Mouse (Mus musculus): Measurements from ENCODE around the gene Klhdc7b.
"Not testable (repeated sequence)": the region's sequence is repeated elsewhere in the genome, so short reads cannot be mapped to it uniquely, and the experiment has no call there.

Gene Klhdc7b

DNA sequence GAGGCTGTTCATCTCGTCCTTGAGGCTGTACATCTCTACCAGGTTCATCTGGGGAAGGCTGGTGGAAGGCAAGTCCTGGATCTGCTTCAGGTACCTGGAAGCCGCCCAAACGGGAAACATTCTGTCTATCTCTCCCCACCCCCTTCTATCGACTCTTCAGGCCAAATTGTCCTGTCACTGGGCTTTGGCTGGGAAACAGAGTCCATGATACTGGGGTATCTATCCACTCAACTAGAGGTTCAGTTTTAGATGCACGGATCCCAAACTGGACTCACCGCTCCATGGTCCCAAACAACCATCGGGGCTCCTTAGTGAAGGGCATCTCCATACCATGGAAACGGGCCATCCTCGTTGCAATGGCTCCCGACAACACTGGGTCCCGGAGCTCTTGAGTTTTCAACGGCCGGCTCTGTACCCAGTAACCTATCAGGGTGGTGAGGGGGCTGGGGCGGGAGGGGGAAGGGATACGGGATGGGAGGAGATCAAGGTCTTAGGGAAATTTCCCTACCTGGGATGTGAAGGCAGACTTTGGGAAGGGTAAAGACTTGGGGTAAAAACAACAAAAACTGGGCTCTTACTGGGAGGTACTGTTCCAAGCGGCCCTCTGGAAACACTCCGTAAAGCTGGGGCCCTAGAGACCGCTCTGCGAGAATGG, 43.5 kb downstream of the Klhdc7b start:
- no peak for DNase-seq (ENCODE audit: low read depth)

DNA sequence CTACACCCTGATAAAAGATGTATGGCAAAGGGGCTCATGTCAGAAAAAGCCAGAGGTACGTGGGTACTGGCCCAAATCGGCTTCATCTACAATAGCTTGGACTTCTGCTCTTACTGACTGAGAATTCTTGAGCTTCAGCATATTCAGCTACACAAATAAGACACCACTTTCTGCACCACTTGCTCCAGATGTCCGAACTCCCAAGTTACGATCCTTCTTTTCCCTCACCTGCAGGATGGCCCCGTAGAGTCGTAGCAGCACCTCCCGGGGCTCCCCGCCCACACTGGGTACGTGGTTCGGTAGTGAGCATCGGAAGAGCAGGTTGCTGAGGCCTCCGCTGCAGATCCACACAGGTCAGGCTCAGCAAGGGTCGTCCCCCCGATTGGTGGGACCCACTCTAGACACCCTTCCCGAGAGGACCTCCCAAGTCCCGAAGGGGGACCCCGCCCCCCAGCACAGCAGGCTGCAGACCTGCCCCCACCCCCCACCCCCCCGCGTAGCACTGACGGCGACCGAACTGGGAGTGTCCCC, 44.2 kb downstream of the Klhdc7b start:
- no peak for DNase-seq (ENCODE audit: low read depth)

DNA sequence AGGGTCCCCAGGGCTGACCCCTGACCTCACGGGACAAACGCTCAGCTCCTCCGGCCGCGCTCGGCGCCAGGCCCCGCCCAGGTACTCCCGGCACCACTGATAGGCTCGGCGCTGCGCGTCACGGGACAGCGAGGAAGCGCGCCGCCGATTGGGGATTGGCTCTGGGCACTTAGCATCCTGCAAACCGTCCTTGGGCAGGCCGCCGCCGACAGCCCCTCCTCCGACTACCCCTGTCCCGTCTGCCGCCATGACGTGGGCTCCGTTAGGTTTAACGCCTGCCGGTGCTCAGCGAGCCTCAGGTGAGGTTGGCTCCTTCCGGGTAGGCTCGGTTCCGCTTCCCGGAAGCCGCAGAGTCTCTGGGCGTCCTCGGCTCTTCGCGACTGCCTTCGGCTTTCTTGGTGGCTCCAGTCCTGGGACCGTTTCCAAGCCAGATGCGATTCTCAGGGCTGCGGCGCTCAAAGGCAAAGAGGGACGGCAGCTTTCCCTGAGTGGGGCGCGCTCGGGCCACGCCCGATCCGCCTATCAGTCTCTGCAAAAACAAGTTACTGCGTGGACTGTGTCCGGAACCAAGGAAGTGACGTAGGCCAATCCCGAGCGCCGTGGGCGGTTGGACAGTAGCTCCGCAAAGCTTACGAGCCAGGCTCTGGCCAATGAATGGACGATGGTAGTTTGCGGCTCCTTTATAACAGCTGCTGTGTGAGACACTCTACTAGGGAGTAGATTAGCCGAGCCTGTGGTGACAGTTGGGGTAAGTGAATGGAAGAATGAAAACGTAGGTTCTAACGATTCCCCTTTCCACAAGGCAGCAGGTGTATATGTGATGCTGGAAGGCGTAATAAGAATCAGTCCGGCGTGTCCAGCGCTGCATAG, 44.9 kb downstream of the Klhdc7b start, which contains the start of the genes C730034F03Rik, Gm44502 and Chkb:
Gene C730034F03Rik, plus strand, starts transcription at position 238 of the 870 bp plus-strand sequence.
Gene Gm44502, minus strand, starts transcription at position 345 of the 870 bp plus-strand sequence.
Gene Chkb, minus strand, starts transcription at position 557 of the 870 bp plus-strand sequence.
- DNase-seq (ENCODE audit: low read depth): peak; percentile 91

DNA sequence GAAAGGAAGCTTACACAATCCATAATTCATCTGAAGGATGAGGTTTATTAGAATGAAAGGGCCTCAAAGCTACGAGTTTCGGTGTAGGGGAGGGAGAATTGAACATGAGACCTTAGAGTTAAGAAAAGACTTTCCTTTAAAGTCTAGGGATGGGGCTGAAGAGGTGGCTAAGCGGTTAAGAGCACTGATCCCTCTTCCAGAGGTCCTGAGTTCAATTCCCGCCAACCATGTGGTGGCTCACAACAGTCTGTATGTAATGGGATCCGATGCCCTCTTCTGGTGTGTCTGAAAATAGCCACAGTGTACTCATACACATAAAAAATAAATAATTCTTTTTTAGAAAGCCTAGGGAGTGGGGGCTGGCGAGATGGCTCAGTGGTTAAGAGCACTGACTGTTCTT, 45.6 kb downstream of the Klhdc7b start:
- DNase-seq (ENCODE audit: low read depth): no peak

DNA sequence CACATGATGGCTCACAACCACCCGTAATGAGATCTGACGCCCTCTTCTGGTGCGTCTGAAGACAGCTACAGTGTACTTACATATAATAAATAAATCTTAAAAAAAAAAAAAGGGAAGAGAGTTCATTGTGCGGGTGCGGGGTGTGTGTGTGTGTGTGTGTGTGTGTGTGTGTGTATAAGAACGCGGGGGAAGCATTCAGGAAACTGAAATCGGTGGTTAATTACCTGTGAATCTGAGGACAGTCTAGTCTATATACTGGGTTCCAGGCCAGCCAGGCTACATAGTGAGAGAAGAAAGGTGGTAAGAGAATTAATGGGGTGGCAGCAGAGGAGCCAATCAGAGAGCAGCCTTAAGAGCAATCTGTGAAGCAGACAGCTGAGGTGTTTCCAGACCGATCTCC, 46.1 kb downstream of the Klhdc7b start:
- not testable (repeated sequence) for DNase-seq (ENCODE audit: low read depth)

DNA sequence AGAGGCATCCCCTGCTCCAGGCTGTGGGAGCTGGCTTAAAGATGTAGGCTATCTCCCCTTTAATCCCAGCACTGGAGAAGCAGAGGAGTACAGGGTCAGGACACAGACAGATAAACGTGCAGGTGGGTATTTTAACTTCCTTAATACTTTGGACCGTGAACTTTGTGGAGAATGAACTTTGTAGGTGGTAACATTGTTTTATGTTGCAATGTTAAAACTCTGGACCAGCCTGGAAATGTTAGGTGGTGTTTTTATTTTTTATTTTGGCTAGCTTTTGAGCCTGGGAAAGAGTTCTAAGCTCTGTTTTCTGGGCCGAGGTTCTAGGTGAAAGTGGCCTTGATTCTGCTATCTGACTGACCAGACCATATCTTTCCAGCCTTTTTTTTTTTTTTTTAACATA, 46.6 kb downstream of the Klhdc7b start:
- no peak for DNase-seq (ENCODE audit: low read depth)

DNA sequence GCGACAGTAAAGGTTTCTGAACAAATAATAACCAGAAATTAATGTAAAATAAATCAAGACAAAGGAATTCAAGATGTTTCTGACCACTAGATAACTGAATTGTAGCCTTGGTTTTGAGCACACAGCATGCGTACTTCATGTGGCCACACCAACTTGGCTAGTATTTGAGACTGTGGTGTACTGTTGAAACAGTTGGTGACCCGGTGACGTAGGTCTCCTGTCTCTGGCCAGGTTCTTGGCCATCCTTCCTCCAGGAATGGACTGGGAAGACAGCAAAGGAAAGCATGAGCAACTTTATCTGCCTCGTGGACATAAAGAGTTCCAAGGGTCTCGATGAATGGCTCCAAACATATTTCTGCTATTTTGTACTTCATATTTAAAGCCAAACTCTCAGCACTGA, 47.1 kb downstream of the Klhdc7b start:
- no peak for DNase-seq (ENCODE audit: low read depth)

DNA sequence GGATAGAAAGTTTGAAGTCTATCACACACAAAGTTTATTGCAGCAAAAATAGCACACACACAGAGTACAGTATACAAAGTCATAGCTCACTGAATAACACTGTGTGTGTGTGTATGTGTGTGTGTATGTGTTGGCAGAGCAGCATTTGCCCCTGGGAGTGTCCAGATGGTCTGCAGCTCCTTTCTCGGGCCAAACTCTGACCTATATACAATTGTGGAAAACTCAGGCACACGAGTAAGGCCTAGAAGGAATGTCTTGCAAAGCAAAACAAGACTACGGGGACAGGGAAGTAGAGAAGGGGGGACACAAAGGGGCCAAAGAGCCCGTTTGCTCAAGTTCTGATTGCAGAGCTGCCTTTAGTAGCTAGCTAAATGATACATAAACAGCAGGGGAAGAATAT, 48.2 kb downstream of the Klhdc7b start:
- DNase-seq (ENCODE audit: low read depth): no peak

DNA sequence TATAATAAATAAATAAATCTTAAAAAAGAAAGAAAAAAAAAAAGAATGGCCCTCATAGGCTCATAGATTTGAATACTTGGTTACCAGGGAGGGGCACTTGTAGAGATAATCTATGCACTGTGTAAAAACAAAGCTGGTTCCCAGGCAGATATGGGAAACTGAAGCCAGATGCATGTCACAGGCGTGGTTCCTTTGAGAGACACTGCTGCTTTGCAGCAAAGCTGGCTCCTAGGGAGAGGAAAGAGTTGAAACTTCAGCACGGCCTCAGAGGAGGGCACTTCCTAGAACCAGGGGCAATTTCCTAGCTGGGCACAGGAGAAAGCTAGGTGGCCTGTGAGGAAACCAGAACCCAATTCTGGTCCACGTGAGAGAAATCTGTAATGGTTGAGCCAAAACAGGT, 49.4 kb downstream of the Klhdc7b start:
- DNase-seq (ENCODE audit: low read depth): no peak

DNA sequence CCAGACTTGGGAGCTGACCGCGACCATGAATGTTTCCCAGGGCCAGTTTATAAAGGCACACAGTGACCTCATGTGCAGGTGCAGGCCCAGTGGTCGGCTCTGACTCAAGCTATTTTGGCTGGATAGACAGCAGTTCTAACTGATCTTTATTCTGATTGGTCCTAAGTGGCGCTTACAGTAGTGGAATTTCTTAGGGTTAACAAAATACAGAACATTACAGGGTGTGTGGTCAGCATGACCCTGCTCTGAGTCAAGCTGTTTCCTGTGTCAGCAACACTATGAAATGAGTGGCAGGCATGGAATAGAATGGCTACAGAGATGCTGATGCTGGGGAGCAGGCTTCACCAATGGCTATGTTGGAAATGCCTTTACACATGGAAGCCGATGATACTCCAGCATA, 51.2 kb downstream of the Klhdc7b start:
- no peak for DNase-seq (ENCODE audit: low read depth)
